Mouse (Mus musculus) intestine, embryonic 16.5 days (tissue): ENCODE results near the gene Nlrc5. TPM values are rescaled to one million over a fixed set of nuclear protein-coding genes. Genes with fewer than 3 reads are reported as not detected.
"Not testable (repeated sequence)": the region's sequence is repeated elsewhere in the genome, so short reads cannot be mapped to it uniquely, and the experiment has no call there.

Experiments used
- ATAC-seq: fragments of 200-750 bp; cut with Nextera tagmentation; 2 replicates; pipeline ENCODE4 v1.8.0; 2017; ENCODE audit warnings: moderate TSS enrichment, moderate library complexity
- H3K27ac ChIP-seq: fragments of 300-500 bp; sonication (generic); 2 replicates; pipeline ENCODE4 v1.5.1; 2014; ENCODE audit warnings: mild to moderate bottlenecking, low read length
- H3K27me3 ChIP-seq: fragments of 300-500 bp; sonication (generic); replicated peaks from 2 replicates; pipeline ENCODE4 v1.6.1; 2014; ENCODE audit warnings: low read length, control low read depth, mixed read lengths; ENCODE audit not compliant: control insufficient read depth, insufficient read depth
- H3K36me3 ChIP-seq: fragments of 300-500 bp; sonication (generic); 2 replicates; pipeline ENCODE4 v1.6.1; 2014; ENCODE audit warnings: low read length, control low read depth; ENCODE audit not compliant: control insufficient read depth, insufficient read depth
- H3K4me1 ChIP-seq: fragments of 300-500 bp; sonication (generic); 2 replicates; pipeline ENCODE4 v1.6.1; 2014; ENCODE audit warnings: low read length, control low read depth, mixed read lengths; ENCODE audit not compliant: control insufficient read depth, insufficient read depth
- H3K4me2 ChIP-seq: fragments of 300-500 bp; sonication (generic); 2 replicates; pipeline ENCODE4 v1.6.1; 2014; ENCODE audit warnings: low read depth, low read length, control low read depth
- H3K4me3 ChIP-seq: fragments of 300-500 bp; sonication (generic); 2 replicates; pipeline ENCODE4 v1.5.1; 2014; ENCODE audit warnings: mild to moderate bottlenecking, low read length
- H3K9ac ChIP-seq: fragments of 300-500 bp; sonication (generic); 2 replicates; pipeline ENCODE4 v1.6.1; 2014; ENCODE audit warnings: low read depth, low read length
- H3K9me3 ChIP-seq: fragments of 300-500 bp; sonication (generic); 2 replicates; pipeline ENCODE4 v1.6.1; 2016; ENCODE audit warnings: low read length, control low read depth; ENCODE audit not compliant: control insufficient read depth
- WGBS: fragments of 180-500 bp; shearing (Covaris S2); extraction: QIAGEN DNeasy Blood & Tissue Kit; methylation state at CpG from one replicate; pipeline ENCODE4 v1.1.7; 2014; 5-methylcytosine and 5-hydroxymethylcytosine counted together
- polyA plus RNA-seq: library from polyadenylated mRNA; unstranded; fragments of >200 nt; fragmentation: Nextera tagmentation; extraction: Ambion mirVana; gene quantifications from 2 replicates; pipeline ENCODE4 v1.2.1, GENCODE M21; 2015

The Nlrc5 gene
- polyA plus RNA-seq, 1 experiment from 2014 or later: 0.43 TPM

DNA sequence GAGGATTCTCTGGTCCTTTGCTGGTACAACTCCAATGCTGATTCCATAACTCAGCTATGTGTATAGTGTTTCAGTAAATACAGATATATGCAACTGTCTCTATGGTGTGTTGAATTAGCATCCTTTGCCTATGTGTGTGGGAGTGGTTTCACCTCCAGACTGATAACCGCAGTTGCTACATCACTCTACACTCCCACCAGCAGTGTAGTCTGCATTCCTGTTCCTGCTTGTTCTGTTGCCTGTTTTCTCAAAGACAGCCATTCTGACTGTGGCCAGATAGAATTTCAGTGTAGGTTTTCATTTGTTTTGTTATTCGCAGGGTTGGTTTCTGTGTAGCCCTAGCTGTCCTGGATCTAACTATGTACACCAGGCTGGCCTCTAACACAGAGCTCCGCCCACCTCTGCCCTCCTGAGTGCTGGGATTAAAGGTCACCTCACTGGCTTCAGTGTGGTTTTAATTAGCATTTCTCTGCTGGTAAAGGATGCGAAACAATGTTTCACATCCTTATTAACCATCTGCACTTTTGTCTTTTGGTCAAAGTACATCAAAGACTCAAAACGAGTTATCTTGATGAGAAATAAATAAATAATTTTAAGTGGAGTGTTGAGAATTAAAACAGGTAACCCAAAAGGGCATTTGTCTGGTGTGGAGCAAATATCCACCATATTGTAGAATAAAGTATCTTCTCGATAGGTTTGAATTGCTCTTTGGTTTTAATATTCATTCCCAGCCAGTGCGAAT is 13.6 kb downstream of the Nlrc5 start:
- H3K9me3 ChIP-seq: no peaks in the 10 kb centered on the region
- no peak overlapping the region for H3K4me2 ChIP-seq

GRCm38 (mm10) chr8:94452991-94453390 is 18.8 kb downstream of the Nlrc5 start:
- not testable (repeated sequence) for ATAC-seq, H3K27me3 ChIP-seq, H3K36me3 ChIP-seq, H3K4me1 ChIP-seq, H3K9me3 ChIP-seq, H3K4me3 ChIP-seq, H3K27ac ChIP-seq, H3K4me2 ChIP-seq, H3K9ac ChIP-seq
- 91% methylated on average over 15 of the region's 15 CpGs for WGBS

More for the DNA sequence above, 13.6 kb downstream of the Nlrc5 start:
- no peak for ATAC-seq
- H3K4me3 ChIP-seq: no peak overlapping the region
- no peaks in the 10 kb centered on the region for H3K27me3 ChIP-seq
- H3K4me1 ChIP-seq: no peaks in the 10 kb centered on the region
- no peak overlapping the region for H3K9ac ChIP-seq
- no peaks in the 10 kb centered on the region for H3K36me3 ChIP-seq
- WGBS: 84% methylated on average over 7 of the region's 7 CpGs
- H3K27ac ChIP-seq: no peak overlapping the region

DNA sequence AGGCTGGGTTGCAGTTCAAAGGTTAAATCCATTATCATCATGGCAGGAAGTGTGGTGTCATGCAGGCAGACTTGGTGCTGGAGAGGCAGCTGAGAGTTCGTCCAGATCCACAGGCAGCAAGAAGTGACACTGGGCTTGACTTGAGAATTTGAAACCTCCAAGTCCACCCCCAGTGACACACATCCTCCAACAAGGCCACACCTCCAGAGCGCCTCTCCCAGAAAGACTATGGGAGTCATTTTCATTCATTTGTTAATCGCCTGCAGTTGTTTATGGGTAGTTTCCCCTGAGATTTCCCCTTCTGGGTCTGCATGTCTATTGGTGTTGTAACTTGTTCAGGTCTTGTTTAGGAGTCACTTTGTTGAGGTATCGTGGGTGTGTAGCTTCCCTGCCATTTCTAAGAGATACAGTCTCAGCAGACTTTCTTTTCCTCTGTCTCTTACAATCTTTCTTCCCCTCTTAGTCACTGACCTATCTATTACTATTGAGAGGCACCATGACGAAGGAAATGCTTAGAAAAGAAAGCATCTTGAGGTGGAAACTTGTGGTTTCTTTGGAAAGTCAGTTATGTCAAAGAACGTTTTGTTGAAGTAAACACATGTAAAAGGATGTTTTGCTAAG is 19.8 kb downstream of the Nlrc5 start:
- WGBS: 73% methylated on average over 6 of the region's 6 CpGs
- H3K27me3 ChIP-seq: no peaks in the 10 kb centered on the region

GRCm38 (mm10) chr8:94454905-94455304 is 20.7 kb downstream of the Nlrc5 start:
- WGBS: 68% methylated on average over 5 of the region's 5 CpGs
- ATAC-seq: no peak

More for the DNA sequence above, 19.8 kb downstream of the Nlrc5 start:
- no peaks in the 10 kb centered on the region for H3K36me3 ChIP-seq
- ATAC-seq: no peak
- no peaks in the 10 kb centered on the region for H3K9me3 ChIP-seq
- H3K4me2 ChIP-seq: no peak overlapping the region
- H3K9ac ChIP-seq: no peak overlapping the region
- no peak overlapping the region for H3K4me3 ChIP-seq
- H3K4me1 ChIP-seq: no peaks in the 10 kb centered on the region
- no peak overlapping the region for H3K27ac ChIP-seq

GRCm38 (mm10) chr8:94456071-94456470 is 21.9 kb downstream of the Nlrc5 start:
- Histone ChIP-seq H3K9ac (no peak overlapping the region), H3K27ac (no peak overlapping the region), H3K4me2 (no peak overlapping the region), H3K9me3 (no peaks in the 10 kb centered on the region), H3K36me3 (no peaks in the 10 kb centered on the region), H3K4me3 (no peak overlapping the region), H3K27me3 (no peaks in the 10 kb centered on the region), H3K4me1 (no peaks in the 10 kb centered on the region)
- no peak for ATAC-seq
- 73% methylated on average over 5 of the region's 5 CpGs for WGBS

More at GRCm38 (mm10) chr8:94454905-94455304, 20.7 kb downstream of the Nlrc5 start:
- H3K9me3 ChIP-seq: no peaks in the 10 kb centered on the region
- H3K4me2 ChIP-seq: no peak overlapping the region
- H3K4me1 ChIP-seq: no peaks in the 10 kb centered on the region
- H3K9ac ChIP-seq: no peak overlapping the region
- no peak overlapping the region for H3K4me3 ChIP-seq
- H3K27ac ChIP-seq: no peak overlapping the region
- no peaks in the 10 kb centered on the region for H3K36me3 ChIP-seq
- H3K27me3 ChIP-seq: no peaks in the 10 kb centered on the region

- no peaks in the 10 kb centered on the region for H3K27me3 ChIP-seq
- no peaks in the 10 kb centered on the region for H3K9me3 ChIP-seq
- no peak overlapping the region for H3K4me2 ChIP-seq
- H3K27ac ChIP-seq: no peak overlapping the region
- H3K4me1 ChIP-seq: no peaks in the 10 kb centered on the region
- no peaks in the 10 kb centered on the region for H3K36me3 ChIP-seq
- ATAC-seq: no peak
- H3K9ac ChIP-seq: no peak overlapping the region
- 72% methylated on average over 2 of the region's 2 CpGs for WGBS
- H3K4me3 ChIP-seq: no peak overlapping the region
These were observed 24.4 kb downstream of the Nlrc5 start for GRCm38 (mm10) chr8:94458567-94458966.

- H3K4me3 ChIP-seq: no peak overlapping the region
- no peak for ATAC-seq
- H3K27me3 ChIP-seq: no peaks in the 10 kb centered on the region
- H3K4me2 ChIP-seq: no peak overlapping the region
- H3K9ac ChIP-seq: no peak overlapping the region
- H3K36me3 ChIP-seq: no peaks in the 10 kb centered on the region
- H3K27ac ChIP-seq: no peak overlapping the region
- no peaks in the 10 kb centered on the region for H3K4me1 ChIP-seq
- 77% methylated on average over 5 of the region's 5 CpGs for WGBS
- H3K9me3 ChIP-seq: no peaks in the 10 kb centered on the region
These were observed 35.5 kb downstream of the Nlrc5 start for GRCm38 (mm10) chr8:94469656-94470055.

- Histone ChIP-seq H3K4me2 (no peak overlapping the region), H3K9me3 (no peaks in the 10 kb centered on the region), H3K9ac (no peak overlapping the region), H3K27me3 (no peaks in the 10 kb centered on the region), H3K27ac (no peak overlapping the region), H3K36me3 (no peaks in the 10 kb centered on the region), H3K4me3 (no peak overlapping the region), H3K4me1 (no peaks in the 10 kb centered on the region)
- ATAC-seq: no peak
- 68% methylated on average over 2 of the region's 2 CpGs for WGBS
These were observed 36.6 kb downstream of the Nlrc5 start for GRCm38 (mm10) chr8:94470794-94471193.

DNA sequence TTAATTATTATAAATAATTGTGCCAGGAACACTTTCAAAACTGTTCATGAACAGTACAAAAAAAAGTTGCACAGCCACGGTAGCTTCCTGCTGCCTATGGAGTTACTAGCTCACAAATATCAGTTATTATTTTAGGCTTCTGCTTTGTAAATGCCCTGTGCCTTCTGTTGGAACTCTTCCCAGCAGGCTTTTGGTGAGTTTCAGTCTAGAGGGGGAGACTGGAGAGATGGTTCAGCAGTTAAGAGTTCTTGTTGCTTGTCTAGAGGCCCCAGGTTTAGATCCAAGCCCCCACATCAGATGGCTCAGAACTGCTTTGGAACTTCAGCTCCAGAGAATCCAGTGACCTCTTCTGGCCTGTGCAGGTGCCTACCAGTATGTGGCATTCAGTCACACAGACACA is 37.1 kb downstream of the Nlrc5 start:
- no peaks in the 10 kb centered on the region for H3K27me3 ChIP-seq
- no peak overlapping the region for H3K4me2 ChIP-seq
- H3K27ac ChIP-seq: no peak overlapping the region
- no peak overlapping the region for H3K9ac ChIP-seq
- ATAC-seq: no peak
- no peaks in the 10 kb centered on the region for H3K36me3 ChIP-seq
- no peaks in the 10 kb centered on the region for H3K9me3 ChIP-seq
- no peak overlapping the region for H3K4me3 ChIP-seq
- no peaks in the 10 kb centered on the region for H3K4me1 ChIP-seq
- 83% methylated on average over 1 of the region's 1 CpGs for WGBS
